ENCODE assay signal across 8 mouse cellular contexts in the genomic region with DNA sequence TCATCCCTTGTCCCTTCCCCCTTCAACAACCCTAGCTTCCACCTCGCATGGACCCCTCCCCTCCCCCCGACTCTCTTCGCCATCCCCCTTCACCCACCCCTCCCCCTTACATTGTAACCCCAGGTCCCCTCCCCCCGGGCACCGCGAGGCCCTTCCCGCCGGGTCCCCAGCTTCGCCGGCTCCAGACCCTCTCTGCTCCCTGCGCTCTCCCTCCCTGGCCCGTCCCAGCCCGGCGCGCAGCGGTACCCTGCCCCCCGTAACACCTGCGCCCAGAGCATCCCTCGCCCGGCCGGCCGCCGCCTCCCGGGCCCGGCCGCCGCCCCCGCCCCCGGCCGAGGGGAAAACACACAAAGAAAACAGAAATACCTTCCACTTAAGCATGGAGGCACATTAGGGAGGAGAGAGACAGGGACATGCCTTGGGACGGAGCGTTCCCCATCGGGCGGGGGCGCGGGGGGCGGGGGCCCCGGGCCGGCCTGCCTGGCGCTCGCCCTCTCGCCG. TPM values are rescaled to one million over a fixed set of nuclear protein-coding genes. Genes with fewer than 3 reads are reported as not detected.
A peak's percentile ranks its signal among the peaks of the same experiment; 100 is the strongest.
DNase-seq lines count a peak whose midpoint lies in the region; ATAC-seq and TF ChIP-seq lines count a peak whose summit lies in the region.

No protein-coding gene starts in this region.

- peak overlapping the region; percentile 99 for H3K4me2 ChIP-seq in limb, embryonic 11.5 days (ENCODE audit: low read depth, severe bottlenecking)

- intact Hi-C loops in gastrocnemius, adult 2 months (cut with DNase I) = loop anchor here (5.0 kb wide), 1 partner anchor 87 kb away; no protein-coding TSS in a partner anchor
- intact Hi-C loops in gastrocnemius, postnatal 36 days (cut with DNase I) = loop anchor here (5.0 kb wide), 2 partner anchors 48 to 82 kb away; no protein-coding TSS in a partner anchor

- no peak for DNase-seq in gastrocnemius, adult 2 months
- no peak for DNase-seq in gastrocnemius, postnatal 36 days
- DNase-seq in thymus, adult 2 months = peak; percentile 7
- DNase-seq in thymus, adult 18-20 months = no peak
- DNase-seq in limb, embryonic 11.5 days (ENCODE audit: low spot score) = peak; percentile 71
- no peak for DNase-seq in ovary, postnatal 10 days (ENCODE audit: low spot score)
- no peak for DNase-seq in gastrocnemius, adult 18-20 months (ENCODE audit: low spot score)

- no peak for TF ChIP-seq CTCF in gastrocnemius, adult 2 months (IDR thresholded peaks at IDR 0.05)
- no peak for TF ChIP-seq CTCF in thymus, adult 2 months (IDR thresholded peaks at IDR 0.05; ENCODE audit: borderline replicate concordance, control insufficient read depth, extremely low read depth, insufficient read depth, low read length, poor library complexity)
- TF ChIP-seq CTCF in small intestine, adult 2 months (IDR thresholded peaks at IDR 0.05; ENCODE audit: extremely low read depth, insufficient read length, insufficient replicate concordance, low read depth, low read length) = no peak

- H3K9me3 ChIP-seq in limb, embryonic 11.5 days (ENCODE audit: control insufficient read depth, low read length) = no peaks in the 10 kb centered on the region

- 3% methylated on average over 37 of the region's 43 CpGs for WGBS in thymus, adult 2 months
- WGBS in limb, embryonic 11.5 days = under 1% methylated on average over 29 of the region's 43 CpGs
- WGBS in small intestine, adult 2 months = 1% methylated on average over 43 of the region's 43 CpGs

- no peaks in the 10 kb centered on the region for H3K36me3 ChIP-seq in thymus, adult 2 months (ENCODE audit: control insufficient read depth, insufficient read depth, low read length)
- H3K36me3 ChIP-seq in limb, embryonic 11.5 days (ENCODE audit: control insufficient read depth, insufficient read depth, low read length) = no peaks in the 10 kb centered on the region
- no peaks in the 10 kb centered on the region for H3K36me3 ChIP-seq in small intestine, adult 2 months (ENCODE audit: control insufficient read depth, insufficient read depth, low read length)

- no peak overlapping the region for H3K27ac ChIP-seq in gastrocnemius, adult 2 months
- H3K27ac ChIP-seq in thymus, adult 2 months (ENCODE audit: control insufficient read depth, insufficient read depth, low read length) = no peak overlapping the region
- no peak overlapping the region for H3K27ac ChIP-seq in limb, embryonic 11.5 days (replicated peaks; ENCODE audit: low read depth, low read length)
- no peak overlapping the region for H3K27ac ChIP-seq in small intestine, adult 2 months (ENCODE audit: insufficient read depth, low read depth, low read length)

- H3K4me1 ChIP-seq in thymus, adult 2 months (replicated peaks; ENCODE audit: control insufficient read depth, insufficient read depth, low read length) = peaks cover 7% of the 10 kb centered on the region
- peaks cover 12% of the 10 kb centered on the region for H3K4me1 ChIP-seq in limb, embryonic 11.5 days (ENCODE audit: control insufficient read depth, insufficient read depth, low read length)
- peaks cover 5% of the 10 kb centered on the region for H3K4me1 ChIP-seq in small intestine, adult 2 months (ENCODE audit: control insufficient read depth, insufficient read depth, insufficient read length, low read length)

- ATAC-seq in limb, embryonic 11.5 days (ENCODE audit: insufficient number of reproducible peaks, low FRiP score, low TSS enrichment, low read depth) = 0 out of 2 replicates have a peak, but pooled peaks have one; percentile 29

- peak overlapping the region; percentile 71 for H3K9ac ChIP-seq in limb, embryonic 11.5 days (ENCODE audit: low read length)

- peaks cover 9% of the 10 kb centered on the region; the same call in 1 of the 2 replicates for H3K27me3 ChIP-seq in thymus, adult 2 months (ENCODE audit: control insufficient read depth, insufficient read depth, low read length)
- H3K27me3 ChIP-seq in limb, embryonic 11.5 days (ENCODE audit: control insufficient read depth, insufficient read depth, low read length) = peaks cover 55% of the 10 kb centered on the region
- peaks cover 36% of the 10 kb centered on the region for H3K27me3 ChIP-seq in small intestine, adult 2 months (ENCODE audit: control insufficient read depth, insufficient read depth, low read length)

- no peak for TF ChIP-seq POLR2A in thymus, adult 2 months (IDR thresholded peaks at IDR 0.05; ENCODE audit: control insufficient read depth, extremely low read depth, insufficient read depth, low read length, poor library complexity)
- no peak for TF ChIP-seq POLR2A in small intestine, adult 2 months (IDR thresholded peaks at IDR 0.05; ENCODE audit: low read depth, low read length)

- peak overlapping the region; percentile 79 for H3K4me3 ChIP-seq in gastrocnemius, adult 2 months
- H3K4me3 ChIP-seq in thymus, adult 2 months (ENCODE audit: control insufficient read depth, insufficient read depth, low read length) = no peak overlapping the region
- peak overlapping the region; percentile 59 for H3K4me3 ChIP-seq in limb, embryonic 11.5 days (ENCODE audit: low read depth, low read length)
- peak overlapping the region; percentile 65 for H3K4me3 ChIP-seq in small intestine, adult 2 months (ENCODE audit: low read depth, low read length)

RNA-seq across cellular contexts. Expression of gene Srcin1, which starts 1.4 kb away (rescaled TPM):
- 1 to 10 TPM in 1 of 2 experiments, under 1 TPM in 1; 0.61 to 1.2 TPM for total RNA-seq in gastrocnemius, adult 2 months (2021)
- total RNA-seq in gastrocnemius, postnatal 36 days (2021) = under 1 TPM; 0.59 to 0.72 TPM
- polyA plus RNA-seq in thymus, adult 2 months (2012; rRNA removed) = 0.32 and 0.55 TPM in 2 replicates
- 0.28 and 0.34 TPM in 2 replicates for polyA plus RNA-seq in limb, embryonic 11.5 days (2014; fragmentation: Nextera tagmentation; extraction: Ambion mirVana)
- polyA plus RNA-seq in small intestine, adult 2 months (2012; rRNA removed) = 0.43 and 0.53 TPM in 2 replicates
- 1 to 10 TPM; 1.3 to 1.9 TPM for total RNA-seq in gastrocnemius, adult 18-20 months (2021)

RNA-seq across cellular contexts. Expression of gene Epop, which starts 54.9 kb away (rescaled TPM):
- 1 to 10 TPM in 1 of 2 experiments, under 1 TPM in 1; 0.98 to 1.5 TPM for total RNA-seq in gastrocnemius, adult 2 months (2021)
- 1 to 10 TPM in 1 of 2 experiments, under 1 TPM in 1; 0.91 to 1.2 TPM for total RNA-seq in gastrocnemius, postnatal 36 days (2021)
- 5.6 and 8.4 TPM in 2 replicates for polyA plus RNA-seq in thymus, adult 2 months (2012; rRNA removed)
- polyA plus RNA-seq in limb, embryonic 11.5 days (2014; fragmentation: Nextera tagmentation; extraction: Ambion mirVana) = 12.5 and 12.6 TPM in 2 replicates
- polyA plus RNA-seq in small intestine, adult 2 months (2012; rRNA removed) = 2.1 and 3.8 TPM in 2 replicates
- under 1 TPM; 0.75 to 1.00 TPM for total RNA-seq in gastrocnemius, adult 18-20 months (2021)

Comparison
In these comparisons a context has a peak if more than half of its experiments do, and no peak if none do; other contexts are left out.
1. DNase-seq: peak in thymus, adult 2 months (single experiment) and limb, embryonic 11.5 days (single experiment); none in gastrocnemius, adult 2 months (single experiment), gastrocnemius, postnatal 36 days (0 of 2), thymus, adult 18-20 months (0 of 2), ovary, postnatal 10 days (single experiment) and gastrocnemius, adult 18-20 months (single experiment).